Mouse (Mus musculus) adipose tissue, adult 10 weeks (tissue): ENCODE data around the gene Rad50. TPM values are rescaled to one million over a fixed set of nuclear protein-coding genes. Genes with fewer than 3 reads are reported as not detected.

Experiments used
- polyA plus RNA-seq: library from polyadenylated mRNA; stranded (reverse); fragments of 350-450 nt; fragmentation: Illumina TruSeq; extraction: RNeasy Lipid Tissue Mini Kit (QIAGEN cat#74804); gene quantifications from one replicate; pipeline ENCODE4 v1.2.3, GENCODE M21; 2014; ENCODE audit warnings: low read depth, low replicate concordance

The Rad50 gene
- 17.0 TPM for polyA plus RNA-seq

GRCm38 (mm10) chr11:53706934-53707717, at the start of gene Rad50:
Rad50 (minus strand) TSS chr11:53707319.

DNA sequence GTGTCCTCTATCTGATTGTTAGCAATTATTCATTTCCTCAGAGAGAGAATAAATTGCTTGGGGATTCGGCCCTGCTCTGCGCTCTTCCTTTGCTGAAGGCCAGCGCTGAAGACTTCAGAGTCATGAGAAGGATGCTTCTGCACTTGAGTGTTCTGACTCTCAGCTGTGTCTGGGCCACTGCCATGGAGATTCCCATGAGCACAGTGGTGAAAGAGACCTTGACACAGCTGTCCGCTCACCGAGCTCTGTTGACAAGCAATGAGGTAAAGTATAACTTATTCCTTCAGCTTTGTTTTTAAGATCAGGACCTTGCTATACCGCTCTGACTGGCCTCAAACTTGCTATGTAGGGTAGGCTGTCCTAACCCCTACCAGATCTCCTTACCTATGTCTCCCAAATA, 13.6 kb upstream of the Rad50 start, which contains the start of gene Il5:
Gene Il5, plus strand, starts transcription at position 80 of the 400 bp plus-strand sequence.

GRCm38 (mm10) chr11:53634556-53634955, 72.6 kb downstream of the Rad50 start, which contains the start of gene Il13:
Il13 (minus strand) TSS chr11:53634702.

GRCm38 (mm10) chr11:53618619-53619198, 88.4 kb downstream of the Rad50 start, which contains the start of gene Il4:
Il4 (minus strand) TSS chr11:53618669.

Other genes starting within 250 kb of the Rad50 start
- not detected for gene Gm9837, start 236.8 kb downstream of the Rad50 start, polyA plus RNA-seq
- gene Gm9945, start 227.2 kb downstream of the Rad50 start, polyA plus RNA-seq, result not detected
- gene Sowaha, start 227.0 kb downstream of the Rad50 start, polyA plus RNA-seq, result 0.25 TPM
- gene Sept8, start 188.1 kb downstream of the Rad50 start, polyA plus RNA-seq, result 31.8 TPM
- 13.1 TPM for gene Kif3a, start 139.9 kb downstream of the Rad50 start, polyA plus RNA-seq
- not detected for gene Il4, start 88.7 kb downstream of the Rad50 start, polyA plus RNA-seq
- not detected for gene Il13, start 72.6 kb downstream of the Rad50 start, polyA plus RNA-seq
- not detected for gene Il5, start 13.5 kb upstream of the Rad50 start, polyA plus RNA-seq
- gene Irf1, start 62.7 kb upstream of the Rad50 start, polyA plus RNA-seq, result 38.5 TPM
- gene Gm17334, start 65.9 kb upstream of the Rad50 start, polyA plus RNA-seq, result 0.98 TPM
- 7.6 TPM for gene Gm12216, start 151.9 kb upstream of the Rad50 start, polyA plus RNA-seq
- gene Slc22a5, start 184.3 kb upstream of the Rad50 start, polyA plus RNA-seq, result 47.5 TPM